Mouse (Mus musculus) kidney, postnatal 4 days (tissue): ENCODE results near the gene Ddah1.

Source experiments
- DNase-seq, 2 experiments: peaks; one replicate each; pipeline ENCODE4 v3.0.0; 2021; ENCODE audit warnings: mixed read lengths in 2 of 2

Gene Ddah1

DNA sequence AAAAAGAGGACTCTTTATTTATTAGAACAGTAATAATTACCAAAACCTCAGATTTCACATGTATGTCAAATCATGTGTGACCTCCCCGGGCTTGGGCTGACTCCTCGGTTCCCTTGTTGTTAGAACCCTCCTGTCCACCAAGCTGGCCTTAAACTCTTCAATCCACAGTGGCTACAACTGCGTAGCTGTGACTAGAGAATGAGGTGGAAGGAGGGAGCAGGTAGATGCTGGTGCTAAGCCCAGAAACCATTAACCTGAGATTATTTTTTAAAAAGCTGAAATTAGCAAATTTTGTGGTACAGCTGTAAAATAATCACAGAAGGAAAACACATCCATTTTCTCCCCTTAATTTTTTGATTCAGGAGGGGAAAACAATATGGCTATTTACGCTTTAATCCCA, 10.0 kb downstream of the Ddah1 start:
- DNase-seq, result no peak

DNA sequence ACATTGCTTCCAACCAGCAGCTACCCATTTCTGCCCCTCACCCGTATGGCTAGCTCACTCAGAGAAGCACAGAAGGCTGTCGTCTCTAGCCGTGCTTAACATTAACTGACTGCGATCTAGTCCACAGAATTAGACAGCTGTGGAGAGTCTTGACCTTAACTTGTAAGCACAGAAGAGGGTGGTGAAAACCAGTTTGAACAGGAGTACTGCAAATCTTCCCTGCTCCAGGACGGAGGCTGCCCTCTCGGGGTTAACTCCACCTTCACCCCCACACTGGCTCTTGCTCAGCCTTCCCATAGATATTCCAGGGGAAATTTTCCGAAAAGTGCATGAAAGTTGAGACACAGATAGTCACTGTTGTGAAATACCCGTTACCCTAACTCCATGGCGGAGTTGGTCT, 14.9 kb downstream of the Ddah1 start:
- DNase-seq, result no peak

DNA sequence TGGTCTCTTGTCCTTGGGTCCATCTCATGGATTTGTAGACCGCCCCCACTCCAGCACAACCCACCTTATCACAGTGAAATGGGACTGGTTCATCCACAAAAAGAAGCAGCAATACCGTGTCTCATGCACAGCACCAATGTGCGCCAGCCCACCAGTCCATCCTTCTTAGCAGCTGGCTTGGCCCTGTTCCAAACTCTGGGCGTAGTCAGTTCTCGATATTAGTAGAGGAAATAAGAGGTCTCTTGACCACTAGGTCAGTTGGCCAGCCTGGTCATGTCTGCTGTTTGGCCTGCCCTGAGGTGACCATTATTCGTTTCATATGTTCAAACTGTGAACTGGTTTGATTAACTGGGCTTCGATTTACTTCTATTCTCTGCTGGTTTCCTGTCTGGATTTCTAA, 15.9 kb downstream of the Ddah1 start:
- peak; percentile 33 to 52 for DNase-seq

DNA sequence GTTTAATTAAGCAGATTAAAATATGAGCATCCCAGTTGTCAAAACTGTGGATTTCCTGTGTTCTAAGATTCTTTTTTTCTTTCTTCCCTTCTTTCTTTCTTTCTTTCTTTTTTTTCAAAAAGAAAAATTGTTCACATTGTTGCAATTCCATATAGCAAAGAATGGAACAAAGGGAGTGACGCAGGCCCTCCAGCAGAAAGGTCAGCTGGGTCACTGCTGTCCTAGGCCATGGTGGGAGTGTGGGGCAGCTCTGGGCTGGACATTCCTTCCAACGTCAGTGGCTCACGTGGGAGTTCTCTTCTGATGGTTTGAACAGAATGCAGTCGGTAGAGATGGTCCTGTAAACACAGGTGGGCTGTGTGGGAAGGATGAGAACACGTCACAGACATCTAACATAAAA, 16.8 kb downstream of the Ddah1 start:
- DNase-seq, result no peak

DNA sequence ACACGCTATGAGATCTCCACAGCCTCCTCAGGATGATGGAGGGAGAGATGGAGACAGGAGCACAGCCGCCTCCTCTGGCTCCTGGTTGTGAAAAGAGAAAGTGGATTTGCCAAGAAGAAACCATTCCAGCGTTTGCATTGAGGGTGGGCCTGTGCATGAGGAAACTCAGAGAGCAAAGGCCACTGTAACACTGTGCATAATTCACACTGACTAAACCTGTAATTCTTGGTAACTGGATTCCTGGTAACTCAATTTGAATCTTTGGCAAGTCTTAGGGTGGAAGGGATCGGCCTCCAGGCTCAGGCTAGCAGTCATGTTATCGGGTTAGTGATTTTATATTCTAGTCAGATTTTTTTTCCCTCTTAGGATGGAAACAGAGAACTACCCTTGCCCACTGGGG, 17.4 kb downstream of the Ddah1 start:
- no peak for DNase-seq

DNA sequence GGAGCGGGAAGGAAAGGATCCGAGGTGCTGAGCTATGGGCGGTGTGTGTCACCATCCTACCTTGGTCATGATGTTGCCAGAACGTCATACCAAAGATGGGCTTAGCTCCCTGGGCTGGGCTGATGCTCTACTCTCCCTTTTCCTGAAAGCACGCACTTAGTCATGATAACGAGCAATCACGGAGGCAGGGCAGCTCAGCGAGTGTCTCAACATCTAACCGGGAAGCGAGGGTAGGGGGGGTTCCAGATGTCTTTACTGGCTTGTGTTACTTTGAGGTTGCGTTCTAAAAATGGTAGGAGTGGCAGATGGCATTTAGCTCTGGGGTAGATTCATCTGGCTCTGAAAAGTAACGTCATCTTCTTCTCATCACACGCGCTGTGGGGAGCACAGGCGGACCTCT, 18.5 kb downstream of the Ddah1 start:
- no peak for DNase-seq

DNA sequence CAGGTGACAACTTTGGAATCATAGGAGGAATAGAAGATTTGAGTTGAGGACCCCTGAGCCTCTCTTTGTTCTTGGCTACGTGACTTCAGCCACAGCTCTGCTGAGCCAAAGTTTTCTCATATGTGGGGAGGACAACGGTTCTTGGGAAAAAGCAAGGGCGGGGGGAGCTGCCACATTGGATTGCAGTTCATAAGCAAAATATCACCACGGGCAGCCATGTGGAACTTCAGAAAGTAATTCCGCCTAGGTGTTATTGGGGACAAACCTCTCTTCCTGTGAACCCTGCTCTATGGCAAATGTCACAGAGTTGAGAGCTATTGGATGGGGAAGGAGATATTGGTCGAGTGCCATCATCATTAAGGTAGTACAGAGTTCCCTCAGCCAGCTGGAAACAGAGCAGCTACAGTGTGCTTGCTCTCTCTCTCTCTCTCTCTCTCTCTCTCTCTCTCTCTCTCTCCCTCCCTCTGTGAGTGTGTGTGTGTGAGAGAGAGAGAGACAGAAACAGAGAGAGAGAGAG, 20.0 kb downstream of the Ddah1 start:
- no peak for DNase-seq

DNA sequence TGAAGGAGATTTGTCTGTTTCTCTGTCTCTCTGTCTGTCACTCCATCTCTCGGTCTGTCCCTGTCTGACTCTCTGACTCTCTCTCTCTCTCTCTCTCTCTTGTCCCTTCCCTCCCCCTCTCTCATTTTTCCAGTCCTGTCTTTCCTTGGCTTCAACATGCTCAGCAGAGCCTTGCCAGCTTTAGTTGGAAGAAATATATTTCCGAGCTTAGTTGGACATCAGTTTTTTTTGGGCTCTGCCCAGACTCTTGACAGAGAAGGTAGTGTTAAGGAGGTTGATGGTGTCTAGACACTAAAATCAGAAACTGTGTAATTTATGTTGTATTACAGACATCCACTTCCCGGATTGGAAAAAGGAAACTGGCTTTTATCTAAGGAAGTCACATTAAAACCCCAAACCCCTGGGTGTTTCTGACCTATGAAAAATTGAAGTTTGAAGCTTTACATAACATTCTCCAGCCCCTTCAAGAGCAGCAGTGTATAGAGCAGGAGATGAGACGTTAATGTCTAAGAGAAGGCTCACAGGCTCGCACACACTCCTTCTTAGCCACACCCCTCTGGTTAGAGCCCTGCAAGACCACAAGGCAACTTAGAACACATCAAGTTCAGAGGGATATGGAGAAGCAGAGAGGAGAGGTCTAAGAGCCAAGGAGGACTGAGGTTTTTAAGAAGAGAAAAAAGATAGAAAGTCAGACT, 21.0 kb downstream of the Ddah1 start:
- no peak for DNase-seq

DNA sequence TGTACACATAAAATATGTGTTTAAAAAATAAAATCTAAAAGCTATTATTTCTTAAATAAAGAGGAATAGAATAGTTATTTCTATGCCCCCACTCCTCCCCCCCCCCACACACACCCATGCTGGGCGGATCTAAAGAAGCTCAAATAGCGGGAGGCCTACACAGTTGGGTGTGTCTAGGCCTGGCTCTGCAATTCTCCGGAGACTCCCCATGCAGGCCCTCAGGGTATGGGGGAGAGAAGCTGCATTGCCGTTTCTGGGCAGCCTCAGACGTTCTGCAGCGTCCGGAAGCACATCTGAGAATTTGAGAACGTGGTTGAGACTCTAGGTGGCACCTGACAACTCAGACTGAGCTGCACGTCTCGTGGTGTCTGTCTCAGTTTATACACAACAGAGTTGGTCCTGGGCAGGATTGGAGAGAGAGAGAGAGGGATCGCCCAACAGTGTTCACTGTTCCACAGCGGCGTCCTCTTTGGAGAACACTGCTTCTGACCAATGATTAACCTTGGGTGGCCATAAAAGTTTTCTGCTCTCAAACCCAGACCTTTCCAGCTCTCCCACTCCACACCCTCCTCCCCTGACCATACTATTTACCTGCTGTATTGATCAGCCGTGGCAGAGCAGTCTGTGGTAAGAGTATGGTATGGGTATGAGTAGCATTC, 22.4 kb downstream of the Ddah1 start:
- peak in 1 of 2 experiments; percentile 65 for DNase-seq

DNA sequence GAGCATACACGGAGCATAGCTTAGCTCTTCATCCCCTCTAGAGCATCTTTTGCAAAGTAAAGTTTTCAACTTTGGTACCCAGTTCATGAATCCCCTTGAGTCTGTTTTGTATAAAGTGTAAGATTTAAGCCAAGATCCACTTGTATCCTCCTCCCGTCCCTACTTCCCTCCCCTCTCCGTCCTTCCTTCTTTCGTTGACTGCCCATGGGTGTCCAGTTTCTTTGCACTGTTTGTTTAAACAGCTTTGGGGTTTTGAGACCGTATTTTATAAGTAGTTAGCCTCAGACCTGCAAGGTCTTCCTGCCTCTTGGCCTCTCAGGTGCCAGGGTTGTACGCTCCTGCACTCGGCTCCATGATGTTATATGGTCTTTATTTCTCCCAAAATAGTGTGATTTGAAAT, 26.8 kb downstream of the Ddah1 start:
- no peak for DNase-seq

DNA sequence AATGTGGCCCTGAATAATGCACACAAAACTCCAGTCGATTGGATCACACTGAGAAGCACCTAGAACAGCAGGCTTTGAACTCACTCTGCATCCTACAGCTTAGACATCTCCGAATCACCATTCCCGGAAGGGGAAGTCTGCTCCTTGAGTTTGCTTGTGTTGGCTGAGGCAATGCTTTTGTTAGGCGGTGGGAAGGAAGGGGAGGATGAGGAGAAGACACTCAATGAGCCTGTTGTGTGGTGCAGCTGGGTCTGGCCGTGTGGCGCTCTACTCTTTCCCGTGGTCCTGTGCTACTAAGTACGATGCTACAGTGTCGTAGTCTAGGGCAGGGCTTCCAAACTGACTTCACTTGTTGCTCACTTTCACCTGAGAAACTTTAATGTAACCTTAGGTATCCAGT, 28.8 kb downstream of the Ddah1 start:
- DNase-seq, result no peak

DNA sequence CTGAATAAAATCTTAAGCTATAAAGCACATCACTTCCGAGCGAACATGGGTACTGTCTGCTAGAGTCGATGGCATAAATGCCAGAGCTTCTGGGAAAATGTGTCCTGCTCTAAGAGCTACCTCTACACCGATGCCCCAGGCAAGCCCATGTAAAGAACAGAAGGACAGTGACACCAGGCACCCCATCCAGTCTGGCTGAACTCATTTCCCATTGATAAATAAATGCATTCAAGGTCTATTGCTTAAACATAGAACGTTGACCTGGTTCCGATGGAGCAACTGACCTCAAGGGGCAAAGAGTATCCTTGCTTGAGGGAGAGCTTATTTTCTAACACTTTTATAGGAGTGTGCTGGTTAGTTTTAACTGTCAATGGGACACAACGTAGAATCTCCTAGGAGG, 30.6 kb downstream of the Ddah1 start:
- DNase-seq, result no peak

DNA sequence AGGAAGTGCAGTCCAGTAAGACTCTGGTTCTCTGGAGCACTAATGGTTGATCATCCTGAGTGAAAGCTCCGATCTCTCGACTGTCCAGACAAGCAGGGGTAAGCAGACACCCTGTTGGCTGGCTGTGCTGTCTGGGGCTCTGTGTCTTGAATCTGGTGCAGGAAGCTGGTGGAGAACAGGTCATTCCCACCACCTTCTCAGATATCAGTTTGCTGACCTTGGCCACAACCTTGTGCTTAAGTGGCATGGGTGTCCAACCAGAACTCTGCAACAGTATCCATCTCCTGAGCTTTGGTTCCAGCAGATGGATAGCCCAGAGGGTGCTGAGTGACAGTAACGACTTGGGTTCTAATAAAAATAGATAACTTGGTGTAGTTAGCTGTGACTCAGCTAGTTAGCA, 31.8 kb downstream of the Ddah1 start:
- no peak for DNase-seq

DNA sequence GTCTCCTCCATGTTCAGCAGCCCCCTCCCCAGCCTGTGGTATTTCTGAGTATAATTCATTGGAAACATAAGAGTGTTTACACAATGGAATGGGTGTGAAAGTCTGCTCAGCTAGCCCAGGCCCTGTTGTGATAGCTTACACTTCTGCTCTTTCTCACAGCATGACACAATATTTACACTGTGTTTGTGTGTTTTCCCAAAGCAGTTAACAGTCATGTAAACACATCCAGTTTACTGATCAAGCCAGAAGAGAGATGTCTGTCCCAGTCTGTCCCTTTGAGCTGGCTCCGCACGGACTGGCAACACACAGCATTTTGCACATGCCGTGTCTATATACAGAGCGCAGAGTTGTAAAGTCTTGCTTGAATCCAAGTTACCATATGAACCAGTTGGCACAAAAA, 32.2 kb downstream of the Ddah1 start:
- no peak for DNase-seq

DNA sequence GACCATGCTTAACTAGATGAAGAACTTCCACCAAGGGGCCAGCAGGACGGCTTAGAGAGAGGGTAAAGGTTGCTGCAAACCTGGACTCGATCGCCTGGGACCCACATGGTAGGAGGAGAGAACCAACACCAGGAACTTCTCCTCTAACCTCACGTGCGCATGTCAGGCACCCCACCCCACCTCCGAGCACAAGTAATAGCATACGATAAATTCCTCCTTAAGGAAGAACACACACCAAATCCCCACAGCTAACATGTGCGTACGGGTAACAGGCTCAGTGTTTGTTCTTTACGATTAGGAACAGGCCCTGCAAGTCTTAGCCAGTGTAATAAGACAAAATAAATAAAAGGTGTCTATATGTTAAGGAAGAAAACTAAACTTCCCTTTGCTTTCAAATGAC, 35.9 kb downstream of the Ddah1 start:
- no peak for DNase-seq

DNA sequence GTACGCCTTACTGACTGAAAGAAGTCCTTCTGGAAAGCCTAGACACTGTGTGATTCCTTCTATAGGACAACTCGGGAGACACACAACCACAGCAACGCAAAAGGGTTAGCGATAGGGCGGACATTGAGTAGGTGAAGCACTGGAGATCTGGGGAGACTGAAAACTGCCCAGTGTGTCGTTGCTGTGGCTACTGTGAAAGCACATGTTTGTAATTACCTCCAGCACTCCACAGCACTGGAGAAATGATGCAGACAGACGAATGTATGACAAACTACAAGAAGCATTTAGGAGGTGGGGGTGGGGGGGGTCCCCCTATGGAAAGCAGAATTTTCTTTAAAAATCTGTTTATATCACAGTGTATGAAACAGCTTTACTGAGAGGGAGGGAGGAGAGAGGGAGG, 37.4 kb downstream of the Ddah1 start:
- DNase-seq, result no peak

DNA sequence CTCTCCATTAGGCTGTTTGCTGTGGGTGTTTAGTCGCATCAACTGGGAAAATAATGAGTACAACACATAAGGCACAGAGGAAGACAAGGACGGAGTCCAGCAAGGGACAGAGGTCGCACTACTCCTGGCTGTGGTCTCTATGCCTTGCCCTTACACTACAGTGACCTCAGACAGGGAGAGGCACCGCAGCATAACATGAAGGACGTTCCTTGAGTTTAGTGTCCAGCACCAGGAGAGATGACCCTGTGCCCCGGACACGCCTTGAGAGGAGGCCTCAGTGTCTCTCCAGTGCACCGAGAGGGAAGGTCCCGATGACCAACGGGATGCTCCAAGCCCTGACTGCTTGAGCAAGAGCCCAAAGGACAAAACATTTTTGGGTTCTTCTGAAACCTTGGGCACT, 39.6 kb downstream of the Ddah1 start:
- DNase-seq, result peak in 1 of 2 experiments; percentile 38

DNA sequence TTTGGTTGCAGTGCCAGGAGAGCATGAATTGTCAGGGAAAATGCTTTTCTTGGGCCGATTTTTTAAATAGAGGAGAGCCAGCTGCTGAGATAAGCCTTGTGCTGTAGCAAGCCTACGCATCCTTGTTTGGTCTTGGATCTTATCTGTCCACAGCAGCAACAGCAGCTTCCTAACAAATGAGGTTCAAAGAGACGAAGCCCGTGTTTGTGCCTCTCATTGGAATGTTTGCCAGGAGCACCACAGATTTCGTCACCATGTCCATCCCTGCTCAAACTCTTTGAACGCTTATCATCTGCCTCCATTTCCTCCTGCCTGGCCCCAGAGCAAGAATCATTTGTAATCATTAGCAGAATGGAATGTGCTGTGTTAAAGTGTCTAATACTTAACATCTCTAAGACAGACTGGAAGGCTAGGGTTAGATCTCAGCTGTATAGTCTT, 40.3 kb downstream of the Ddah1 start:
- DNase-seq, result peak; percentile 66 to 74

DNA sequence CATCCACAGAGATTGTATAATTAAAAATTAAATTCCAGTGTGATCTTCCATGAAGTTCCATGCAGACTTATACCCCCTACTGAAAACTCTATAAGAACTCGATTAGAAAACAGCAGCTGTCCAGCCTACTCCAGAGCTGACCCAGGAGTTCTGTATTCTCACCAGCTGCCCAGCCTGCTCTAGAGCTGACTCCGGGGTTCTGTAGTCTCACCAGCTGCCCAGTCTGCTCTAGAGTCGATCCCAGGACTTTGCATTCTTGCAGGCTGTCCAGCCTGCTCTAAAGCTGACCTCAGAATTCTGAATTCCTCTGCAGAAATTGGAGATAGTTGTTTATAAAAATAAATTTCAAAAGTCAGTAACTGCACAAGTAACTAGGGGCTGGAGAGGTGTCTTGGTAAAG, 40.9 kb downstream of the Ddah1 start:
- DNase-seq, result no peak

DNA sequence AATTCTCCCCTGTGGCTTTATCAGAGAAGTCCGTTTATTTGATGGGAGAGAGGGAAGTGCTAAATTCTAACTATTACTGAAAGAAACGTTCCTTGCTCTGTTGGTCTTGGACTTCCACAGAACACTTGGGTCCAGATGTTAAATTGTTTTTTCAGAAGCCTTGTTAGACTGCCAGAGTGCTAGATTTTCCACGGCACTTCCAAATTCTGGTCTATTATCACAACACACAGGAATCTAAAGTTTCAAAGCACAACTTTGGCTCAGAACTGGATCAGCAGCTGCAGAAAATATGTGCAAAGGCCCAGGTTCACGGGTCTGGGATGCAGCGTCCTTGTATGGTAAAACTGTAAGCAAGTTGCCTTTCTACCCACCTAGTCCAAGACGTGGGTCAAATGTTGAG, 43.6 kb downstream of the Ddah1 start:
- no peak for DNase-seq

DNA sequence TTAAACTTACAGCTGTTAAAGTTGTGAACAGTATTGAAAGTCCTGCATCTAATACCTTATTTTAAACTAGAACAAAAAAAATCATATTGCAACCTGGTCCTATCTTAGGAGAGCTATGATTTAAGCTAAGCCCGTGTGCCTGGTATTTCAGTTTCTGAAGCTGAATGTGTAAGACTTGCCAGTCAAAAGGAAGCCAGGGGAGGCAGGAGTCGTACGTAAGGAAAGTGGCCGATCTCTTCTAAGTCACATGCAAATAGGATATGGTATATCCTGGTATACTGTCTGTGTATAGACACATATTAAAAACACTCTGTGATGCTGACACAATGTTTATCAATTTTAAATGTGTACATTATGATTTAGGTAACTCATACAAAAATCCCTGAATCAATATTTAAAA, 47.4 kb downstream of the Ddah1 start:
- DNase-seq, result no peak

DNA sequence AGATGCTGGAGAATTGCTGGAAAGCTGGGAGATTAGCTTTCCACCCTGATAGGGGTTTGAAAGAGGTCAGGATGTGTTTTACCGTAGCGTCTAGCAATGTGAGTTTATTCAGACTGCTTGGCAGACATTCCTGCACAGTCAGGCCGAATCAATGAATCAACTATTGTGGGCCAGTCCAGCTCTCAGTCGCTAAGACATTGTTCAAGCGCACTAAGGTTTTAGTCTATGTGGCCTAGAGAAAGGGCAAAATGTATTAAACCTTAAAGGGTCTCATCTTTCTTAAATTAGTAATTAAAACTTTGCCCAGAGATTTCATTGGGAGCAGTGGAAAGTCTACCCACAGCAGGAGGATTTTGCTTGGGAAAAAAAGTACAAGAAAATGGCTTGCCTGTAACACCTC, 48.0 kb downstream of the Ddah1 start:
- no peak for DNase-seq

DNA sequence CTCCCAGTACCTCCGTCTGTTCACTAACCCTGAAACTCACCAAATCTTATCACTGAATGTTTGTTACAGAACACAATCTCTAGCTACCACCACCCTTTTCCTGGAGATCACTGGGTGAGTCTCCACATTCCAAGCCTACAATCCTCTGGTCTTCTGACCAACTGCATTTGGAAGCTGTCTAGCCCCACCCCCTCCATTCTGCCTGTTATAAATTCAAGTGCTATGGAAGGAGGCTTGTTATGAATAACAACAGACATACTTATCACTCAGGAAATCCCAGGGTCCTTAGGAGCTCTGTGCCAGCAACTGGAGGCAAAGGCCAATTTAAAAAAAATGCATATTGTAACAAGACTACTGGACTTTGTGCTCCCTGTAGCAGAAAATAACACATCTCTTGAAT, 58.3 kb downstream of the Ddah1 start:
- DNase-seq, result peak; percentile 57 to 68

DNA sequence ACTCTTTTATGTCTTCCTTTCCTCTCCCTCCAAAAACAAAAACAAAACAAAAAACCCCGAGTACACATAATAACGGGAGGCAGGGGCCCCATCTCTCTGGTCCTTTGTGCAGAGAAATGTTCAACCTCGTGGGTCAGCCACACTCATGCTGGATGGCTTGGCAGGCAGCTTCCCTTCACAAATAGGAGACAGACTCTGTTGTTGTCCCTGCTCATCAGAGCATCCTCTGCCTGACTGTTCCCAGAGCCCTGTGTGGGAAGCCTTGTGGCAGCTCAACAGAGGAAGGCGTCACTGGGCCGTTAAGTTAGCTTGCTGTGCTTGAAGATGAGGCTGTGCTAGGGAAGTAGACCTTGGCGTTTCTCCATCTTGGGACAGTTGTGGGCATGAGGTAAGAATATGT, 58.8 kb downstream of the Ddah1 start:
- DNase-seq, result peak; percentile 43 to 54

DNA sequence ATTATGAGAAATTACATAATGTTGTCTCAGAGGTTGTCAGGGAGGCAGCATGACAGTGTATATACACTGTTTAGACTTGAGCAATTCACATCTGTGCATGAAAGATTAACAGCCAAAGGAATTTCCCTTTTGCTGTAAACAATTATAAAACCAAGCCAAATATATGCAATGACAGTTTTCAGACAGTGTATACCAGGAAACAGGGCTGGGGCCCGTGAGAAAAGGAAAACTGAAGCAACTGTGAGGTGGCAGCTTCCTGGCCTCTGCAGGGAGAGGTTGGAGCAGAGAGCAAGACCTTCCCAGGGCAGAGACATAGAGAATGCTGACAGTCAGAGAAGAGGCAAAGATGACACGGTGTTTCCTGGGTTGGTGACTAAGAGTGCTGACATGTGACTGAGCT, 62.0 kb downstream of the Ddah1 start:
- peak in 1 of 2 experiments; percentile 23 for DNase-seq
